In genomic region chr5:135963280-135963627, GRCm38 (mm10) we compare ENCODE assay signal across 8 mouse cellular contexts. TPM values are rescaled to one million over a fixed set of nuclear protein-coding genes. Genes with fewer than 3 reads are reported as not detected.
DNase-seq lines count a peak whose midpoint lies in the region; ATAC-seq and TF ChIP-seq lines count a peak whose summit lies in the region.

No protein-coding gene starts in this region.

- WGBS in heart, embryonic 10.5 days = 6% methylated on average over 6 of the region's 6 CpGs
- WGBS in forebrain, embryonic 11.5 days = 6% methylated on average over 6 of the region's 6 CpGs
- WGBS in liver, embryonic 13.5 days (ENCODE audit: insufficient replicate concordance) = 13% methylated on average over 6 of the region's 6 CpGs

- ATAC-seq in forebrain, embryonic 11.5 days (replicated peaks; ENCODE audit: low FRiP score) = no peak
- no peak for ATAC-seq in liver, embryonic 13.5 days (ENCODE audit: low read depth)

- no peak for TF ChIP-seq RAD21 in CH12.LX (IDR thresholded peaks at IDR 0.05; ENCODE audit: low read depth, low read length)

- no peaks in the 10 kb centered on the region for H3K79me2 ChIP-seq in CH12.LX (replicated peaks; ENCODE audit: control insufficient read depth, extremely low read depth, insufficient read depth, poor library complexity, severe bottlenecking)

- peak overlapping the region; percentile 68 for H3K4me3 ChIP-seq in heart, embryonic 10.5 days
- peak overlapping the region in 2 of 3 experiments; percentile 52 to 68 for H3K4me3 ChIP-seq in CH12.LX (replicated peaks in 1 of 3; ENCODE audit: low read depth in 2 of 3, low read length in 2 of 3, poor library complexity in 1 of 3)
- peak overlapping the region; percentile 55 for H3K4me3 ChIP-seq in forebrain, embryonic 11.5 days (ENCODE audit: low read depth, low read length)
- peak overlapping the region; percentile 70 for H3K4me3 ChIP-seq in liver, embryonic 13.5 days (replicated peaks)

- in situ Hi-C loops in CH12.LX (cut with MboI; ENCODE audit: low pct_ligation_motif_present, low pct_unique_long_range_greater_than_20kb, low sequenced_read_pairs) = loop anchor here (5.0 kb wide), 1 partner anchor 56 kb away; no protein-coding TSS in a partner anchor

- no peak for TF ChIP-seq EP300 in CH12.LX (IDR thresholded peaks at IDR 0.05; ENCODE audit: low read length)

- H3K9me3 ChIP-seq in heart, embryonic 10.5 days = no peaks in the 10 kb centered on the region
- H3K9me3 ChIP-seq in CH12.LX (replicated peaks; ENCODE audit: low read length) = no peaks in the 10 kb centered on the region
- H3K9me3 ChIP-seq in forebrain, embryonic 11.5 days (ENCODE audit: control insufficient read depth, low read length) = no peaks in the 10 kb centered on the region
- no peaks in the 10 kb centered on the region for H3K9me3 ChIP-seq in liver, embryonic 13.5 days (replicated peaks)

- H3K27me3 ChIP-seq in heart, embryonic 10.5 days (ENCODE audit: insufficient read depth, poor library complexity, severe bottlenecking) = peaks cover 19% of the 10 kb centered on the region
- H3K27me3 ChIP-seq in CH12.LX (replicated peaks) = peaks cover 10% of the 10 kb centered on the region
- peaks cover 2% of the 10 kb centered on the region; the same call in 1 of the 2 replicates for H3K27me3 ChIP-seq in forebrain, embryonic 11.5 days (ENCODE audit: control insufficient read depth, insufficient read depth, low read length)
- H3K27me3 ChIP-seq in liver, embryonic 13.5 days = 0 out of 2 replicates have a peak, but pooled peaks cover 2% of the 10 kb centered on the region

- no peaks in the 10 kb centered on the region for H3K36me3 ChIP-seq in heart, embryonic 10.5 days
- H3K36me3 ChIP-seq in CH12.LX (replicated peaks in 1 of 2; ENCODE audit: control insufficient read depth in 1 of 2, insufficient read depth in 1 of 2, low read length in 1 of 2) = peaks cover 0 to 7% of the 10 kb centered on the region in 2 experiments
- no peaks in the 10 kb centered on the region for H3K36me3 ChIP-seq in forebrain, embryonic 11.5 days (ENCODE audit: control insufficient read depth, insufficient read depth, low read length)
- H3K36me3 ChIP-seq in liver, embryonic 13.5 days = no peaks in the 10 kb centered on the region

- intact Hi-C loops in heart, postnatal 36 days (cut with DNase I) = loop anchor here (2.0 kb wide), 1 partner anchor 60 kb away; no protein-coding TSS in a partner anchor
- intact Hi-C loops in gastrocnemius, postnatal 14 days (cut with DNase I; ENCODE audit: low total_unique reads) = no loop called here

- H3K9ac ChIP-seq in CH12.LX (ENCODE audit: insufficient read depth, low read depth) = peak overlapping the region; percentile 39
- peak overlapping the region; percentile 86 for H3K9ac ChIP-seq in forebrain, embryonic 11.5 days (ENCODE audit: low read length)
- peak overlapping the region; percentile 87 for H3K9ac ChIP-seq in liver, embryonic 13.5 days

- TF ChIP-seq CTCF in CH12.LX (conservative IDR thresholded peaks at IDR 0.05 in 1 of 2, IDR thresholded peaks at IDR 0.05 in 1 of 2; ENCODE audit: low read depth in 2 of 2, low read length in 2 of 2) = no peak

- no peak for DNase-seq in heart, embryonic 10.5 days (ENCODE audit: low spot score)
- no peak for DNase-seq in heart, postnatal 36 days
- no peak for DNase-seq in CH12.LX (ENCODE audit: extremely low read depth)
- no peak for DNase-seq in forebrain, embryonic 11.5 days (ENCODE audit: low spot score)
- no peak for DNase-seq in liver, embryonic 13.5 days
- DNase-seq in thymus, postnatal 0 days (ENCODE audit: low spot score) = no peak
- no peak for DNase-seq in urinary bladder, postnatal 36 days (ENCODE audit: low spot score in 2 of 2)
- DNase-seq in gastrocnemius, postnatal 14 days = no peak

- peaks cover 36% of the 10 kb centered on the region for H3K4me1 ChIP-seq in heart, embryonic 10.5 days
- H3K4me1 ChIP-seq in CH12.LX (ENCODE audit: control insufficient read depth in 1 of 2, insufficient read depth in 2 of 2) = peaks cover 15 to 31% of the 10 kb centered on the region in 2 experiments
- H3K4me1 ChIP-seq in forebrain, embryonic 11.5 days (replicated peaks; ENCODE audit: control insufficient read depth, insufficient read depth, low read length) = peaks cover 7% of the 10 kb centered on the region; the same call in 1 of the 2 replicates
- peaks cover 58% of the 10 kb centered on the region for H3K4me1 ChIP-seq in liver, embryonic 13.5 days (replicated peaks)

- TF ChIP-seq POLR2A in CH12.LX (IDR thresholded peaks at IDR 0.05; ENCODE audit: low read depth, low read length) = no peak

- H3K27ac ChIP-seq in heart, embryonic 10.5 days = peak overlapping the region; percentile 95
- H3K27ac ChIP-seq in CH12.LX (ENCODE audit: insufficient read depth, low read depth) = no peak overlapping the region
- peak overlapping the region; percentile 92 for H3K27ac ChIP-seq in forebrain, embryonic 11.5 days (ENCODE audit: low read depth, low read length)
- H3K27ac ChIP-seq in liver, embryonic 13.5 days = peak overlapping the region; percentile 99

- H3K4me2 ChIP-seq in CH12.LX (ENCODE audit: insufficient read depth, low read depth, poor library complexity, severe bottlenecking) = peak overlapping the region; percentile 55
- H3K4me2 ChIP-seq in forebrain, embryonic 11.5 days (ENCODE audit: low read depth, low read length, severe bottlenecking) = peak overlapping the region; percentile 99
- peak overlapping the region; percentile 99 for H3K4me2 ChIP-seq in liver, embryonic 13.5 days

- dilution Hi-C loops in CH12.LX (cut with MboI; ENCODE audit: extremely low pct_ligation_motif_present, extremely low pct_unique_long_range_greater_than_20kb, low sequenced_read_pairs) = no loop called here

TF ChIP-seq in CH12.LX, 34 proteins besides CTCF, POLR2A, EP300 and RAD21:
- no peak for TF ChIP-seq JUND (conservative IDR thresholded peaks at IDR 0.05; ENCODE audit: low read depth, low read length)
- no peak for TF ChIP-seq ZKSCAN1 (IDR thresholded peaks at IDR 0.05; ENCODE audit: borderline replicate concordance, low read depth, low read length)
- no peak for TF ChIP-seq USF1 (IDR thresholded peaks at IDR 0.05; ENCODE audit: low read depth, low read length)
- TF ChIP-seq CHD2 (IDR thresholded peaks at IDR 0.05; ENCODE audit: low read length) = no peak
- no peak for TF ChIP-seq MYC (IDR thresholded peaks at IDR 0.05; ENCODE audit: low read depth, low read length)
- TF ChIP-seq BHLHE40 (IDR thresholded peaks at IDR 0.05; ENCODE audit: low read depth, low read length) = no peak
- TF ChIP-seq MAFK (IDR thresholded peaks at IDR 0.05; ENCODE audit: insufficient replicate concordance, low read length) = no peak
- TF ChIP-seq IRF4 (IDR thresholded peaks at IDR 0.05; ENCODE audit: low read depth, low read length) = no peak
- TF ChIP-seq TCF12 (IDR thresholded peaks at IDR 0.05; ENCODE audit: low read depth, low read length) = no peak
- no peak for TF ChIP-seq KAT2A (IDR thresholded peaks at IDR 0.05; ENCODE audit: insufficient replicate concordance, low read length)
- no peak for TF ChIP-seq UBTF (IDR thresholded peaks at IDR 0.05; ENCODE audit: low read depth, low read length)

RNA-seq across cellular contexts. Expression of gene Ssc4d, which starts 11.1 kb away (rescaled TPM):
- 2.3 and 5.2 TPM in 2 replicates for polyA plus RNA-seq in heart, embryonic 10.5 days (2016; fragmentation: Nextera tagmentation; extraction: Ambion mirVana)
- total RNA-seq in heart, postnatal 36 days (2021) = under 1 TPM; 0.58 to 0.68 TPM
- total RNA-seq in CH12.LX (2012; rRNA removed) (1.7 and 2.0 TPM in 2 replicates), CH12.LX (2014; rRNA removed) (1.8 and 2.9 TPM in 2 replicates)
- 1.8 and 1.9 TPM in 2 replicates for polyA plus RNA-seq in CH12.LX (2012; ENCODE audit: insufficient read length, low read depth)
- polyA plus RNA-seq in forebrain, embryonic 11.5 days (2014; fragmentation: Nextera tagmentation; extraction: Ambion mirVana) = 1.2 and 1.5 TPM in 2 replicates
- 1.8 TPM in 2 replicates for polyA plus RNA-seq in liver, embryonic 13.5 days (2015; fragmentation: Nextera tagmentation; extraction: Ambion mirVana)
- 1.6 and 2.7 TPM in 2 replicates for polyA plus RNA-seq in thymus, postnatal 0 days (2015; fragmentation: Nextera tagmentation; extraction: Ambion mirVana)
- 1 to 10 TPM in 1 of 2 experiments, under 1 TPM in 1; 0.73 to 1.6 TPM for total RNA-seq in gastrocnemius, postnatal 14 days (2021)

RNA-seq across cellular contexts. Expression of gene Zp3, which starts 16.6 kb away (rescaled TPM):
- not detected in 2 replicates for polyA plus RNA-seq in heart, embryonic 10.5 days (2016; fragmentation: Nextera tagmentation; extraction: Ambion mirVana)
- total RNA-seq in heart, postnatal 36 days (2021) = not detected
- 0.13 TPM in 1 of 2 replicates, not detected in the other for total RNA-seq in CH12.LX (2012; rRNA removed)
- total RNA-seq in CH12.LX (2014; rRNA removed) = not detected in 2 replicates
- not detected in 2 replicates for polyA plus RNA-seq in CH12.LX (2012; ENCODE audit: insufficient read length, low read depth)
- not detected in 2 replicates for polyA plus RNA-seq in forebrain, embryonic 11.5 days (2014; fragmentation: Nextera tagmentation; extraction: Ambion mirVana)
- not detected in 2 replicates for polyA plus RNA-seq in liver, embryonic 13.5 days (2015; fragmentation: Nextera tagmentation; extraction: Ambion mirVana)
- 0.53 and 0.64 TPM in 2 replicates for polyA plus RNA-seq in thymus, postnatal 0 days (2015; fragmentation: Nextera tagmentation; extraction: Ambion mirVana)
- total RNA-seq in gastrocnemius, postnatal 14 days (2021) = not detected

RNA-seq across cellular contexts. Expression of gene Ywhag, which starts 28.8 kb away (rescaled TPM):
- polyA plus RNA-seq in heart, embryonic 10.5 days (2016; fragmentation: Nextera tagmentation; extraction: Ambion mirVana) = 202 and 227 TPM in 2 replicates
- total RNA-seq in heart, postnatal 36 days (2021) = 100 to 1,000 TPM; 279 to 282 TPM
- total RNA-seq in CH12.LX (2012; rRNA removed) (77.3 and 89.2 TPM in 2 replicates), CH12.LX (2014; rRNA removed) (46.4 and 55.3 TPM in 2 replicates)
- 233 and 239 TPM in 2 replicates for polyA plus RNA-seq in CH12.LX (2012; ENCODE audit: insufficient read length, low read depth)
- 147 and 161 TPM in 2 replicates for polyA plus RNA-seq in forebrain, embryonic 11.5 days (2014; fragmentation: Nextera tagmentation; extraction: Ambion mirVana)
- polyA plus RNA-seq in liver, embryonic 13.5 days (2015; fragmentation: Nextera tagmentation; extraction: Ambion mirVana) = 80.8 and 100 TPM in 2 replicates
- polyA plus RNA-seq in thymus, postnatal 0 days (2015; fragmentation: Nextera tagmentation; extraction: Ambion mirVana) = 69.4 and 69.8 TPM in 2 replicates
- total RNA-seq in gastrocnemius, postnatal 14 days (2021) = 100 to 1,000 TPM; 305 to 325 TPM

RNA-seq across cellular contexts. Expression of gene Dtx2, which starts 31.3 kb away (rescaled TPM):
- 36.0 and 37.6 TPM in 2 replicates for polyA plus RNA-seq in heart, embryonic 10.5 days (2016; fragmentation: Nextera tagmentation; extraction: Ambion mirVana)
- 1 to 10 TPM; 7.2 to 7.9 TPM for total RNA-seq in heart, postnatal 36 days (2021)
- total RNA-seq in CH12.LX (2012; rRNA removed) (20.4 and 22.0 TPM in 2 replicates), CH12.LX (2014; rRNA removed) (14.0 and 16.0 TPM in 2 replicates)
- 35.1 and 43.7 TPM in 2 replicates for polyA plus RNA-seq in CH12.LX (2012; ENCODE audit: insufficient read length, low read depth)
- 35.4 and 37.0 TPM in 2 replicates for polyA plus RNA-seq in forebrain, embryonic 11.5 days (2014; fragmentation: Nextera tagmentation; extraction: Ambion mirVana)
- polyA plus RNA-seq in liver, embryonic 13.5 days (2015; fragmentation: Nextera tagmentation; extraction: Ambion mirVana) = 6.7 and 7.0 TPM in 2 replicates
- polyA plus RNA-seq in thymus, postnatal 0 days (2015; fragmentation: Nextera tagmentation; extraction: Ambion mirVana) = 43.9 and 46.0 TPM in 2 replicates
- 1 to 10 TPM; 6.7 to 7.5 TPM for total RNA-seq in gastrocnemius, postnatal 14 days (2021)
